Mouse (Mus musculus): ENCODE results near the gene E030025P04Rik. TPM values are rescaled to one million over a fixed set of nuclear protein-coding genes. Genes with fewer than 3 reads are reported as not detected.

Gene E030025P04Rik
- polyA plus RNA-seq, 1 experiment from 2014 or later, result not detected

Other genes with a start within 250 kb of the E030025P04Rik start
- gene Axin2, start 224.0 kb downstream of the E030025P04Rik start, polyA plus RNA-seq (2016; fragmentation: Nextera tagmentation; extraction: Ambion mirVana), result 0.41 and 0.85 TPM in 2 replicates
- gene Rgs9, start 153.8 kb upstream of the E030025P04Rik start, polyA plus RNA-seq (2016; fragmentation: Nextera tagmentation; extraction: Ambion mirVana), result 0.10 and 0.13 TPM in 2 replicates
- 18.0 and 19.4 TPM in 2 replicates for gene Gna13, start 218.5 kb upstream of the E030025P04Rik start, polyA plus RNA-seq (2016; fragmentation: Nextera tagmentation; extraction: Ambion mirVana)

Measured in liver, embryonic 12.5 days (tissue).